Mouse (Mus musculus): ENCODE measurements around the gene H2-M10.6.

DNA sequence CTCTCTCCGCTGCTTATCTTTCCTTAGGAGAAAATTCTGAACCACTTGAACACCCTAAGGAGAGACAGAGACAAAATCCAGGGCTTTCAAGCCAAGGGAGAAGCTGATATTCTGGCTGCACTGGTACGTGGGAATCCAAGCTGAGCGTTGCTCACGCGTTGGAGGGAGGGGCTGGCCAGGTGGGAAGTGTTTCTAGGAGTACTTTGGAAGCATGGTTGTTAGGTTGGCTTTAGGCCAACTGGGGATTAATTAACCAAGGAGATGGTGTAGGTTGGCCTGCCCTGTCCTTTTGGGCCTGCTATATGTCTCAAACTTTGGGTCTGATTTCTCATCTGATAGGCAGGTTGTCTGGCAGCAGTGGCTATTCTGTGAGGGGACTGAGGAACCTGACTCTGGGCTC is 39.2 kb downstream of the H2-M10.6 start:
- no peak for TF ChIP-seq CTCF (IDR thresholded peaks at IDR 0.05; ENCODE audit: low read depth)
- TF ChIP-seq EP300 (IDR thresholded peaks at IDR 0.05; ENCODE audit: low read depth), result no peak

Data from liver, embryonic 14.5 days (tissue).